Mouse (Mus musculus) brain, embryonic 14.5 days (tissue): ENCODE measurements around the gene 2310033P09Rik. TPM values are rescaled to one million over a fixed set of nuclear protein-coding genes. Genes with fewer than 3 reads are reported as not detected.
A peak's percentile ranks its signal among the peaks of the same experiment; 100 is the strongest.

Experiments used
- DNase-seq: peaks from one replicate; pipeline ENCODE4 v3.0.0-alpha.2; 2011; ENCODE audit warnings: low read depth
- CTCF ChIP-seq: fragments of 200-500 bp; IDR thresholded peaks from 2 replicates; pipeline ENCODE4 v1.5.1; 2012; ENCODE audit warnings: inconsistent platforms, mild to moderate bottlenecking, moderate library complexity, borderline replicate concordance; ENCODE audit not compliant: insufficient read depth, insufficient read length; ENCODE audit errors: extremely low read depth
- POLR2A ChIP-seq: fragments of 200-500 bp; IDR thresholded peaks from 2 replicates; pipeline ENCODE4 v1.6.1; 2012; ENCODE audit warnings: mild to moderate bottlenecking, inconsistent platforms, borderline replicate concordance; ENCODE audit not compliant: poor library complexity, insufficient read depth, insufficient read length, severe bottlenecking; ENCODE audit errors: extremely low read depth
- polyA plus RNA-seq: library from polyadenylated mRNA; depleted of rRNA; stranded (reverse); fragments of >200 nt; gene quantifications from 2 replicates; pipeline ENCODE4 v1.2.3, GENCODE M21; 2012

The 2310033P09Rik gene
- polyA plus RNA-seq, 1 experiment, result 32.4 TPM

DNA sequence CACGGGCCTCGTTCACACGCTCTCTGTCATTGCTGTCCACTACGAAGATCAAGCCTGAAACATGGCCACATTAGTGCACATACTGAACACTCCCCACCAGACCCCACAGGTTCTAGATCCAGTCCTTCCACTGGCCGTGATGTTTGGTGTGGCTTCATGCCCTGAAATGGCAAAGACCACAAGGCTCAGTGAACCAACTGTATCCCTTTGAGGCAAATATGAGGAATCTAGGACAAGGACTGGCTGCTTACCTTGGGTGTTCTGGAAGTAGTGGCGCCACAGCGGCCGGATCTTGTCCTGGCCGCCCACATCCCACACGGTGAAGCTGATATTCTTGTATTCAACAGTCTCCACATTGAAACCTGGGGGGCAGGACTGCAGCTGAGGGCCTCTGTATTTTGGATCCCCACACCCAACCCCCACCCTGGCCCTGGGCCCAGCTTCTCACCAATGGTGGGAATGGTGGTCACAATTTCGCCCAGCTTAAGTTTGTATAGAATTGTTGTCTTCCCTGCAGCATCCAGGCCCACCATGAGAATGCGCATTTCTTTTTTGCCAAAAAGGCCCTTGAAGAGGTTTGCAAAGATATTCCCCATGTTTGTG is 4.9 kb downstream of the 2310033P09Rik start:
- DNase-seq, result no peak
- TF ChIP-seq CTCF (no peak), POLR2A (no peak)

- peak; percentile 53 for DNase-seq
- TF ChIP-seq POLR2A, result no peak
- TF ChIP-seq CTCF, result no peak
These were observed 8.8 kb downstream of the 2310033P09Rik start for GRCm38 (mm10) chr11:59216955-59217354.

DNA sequence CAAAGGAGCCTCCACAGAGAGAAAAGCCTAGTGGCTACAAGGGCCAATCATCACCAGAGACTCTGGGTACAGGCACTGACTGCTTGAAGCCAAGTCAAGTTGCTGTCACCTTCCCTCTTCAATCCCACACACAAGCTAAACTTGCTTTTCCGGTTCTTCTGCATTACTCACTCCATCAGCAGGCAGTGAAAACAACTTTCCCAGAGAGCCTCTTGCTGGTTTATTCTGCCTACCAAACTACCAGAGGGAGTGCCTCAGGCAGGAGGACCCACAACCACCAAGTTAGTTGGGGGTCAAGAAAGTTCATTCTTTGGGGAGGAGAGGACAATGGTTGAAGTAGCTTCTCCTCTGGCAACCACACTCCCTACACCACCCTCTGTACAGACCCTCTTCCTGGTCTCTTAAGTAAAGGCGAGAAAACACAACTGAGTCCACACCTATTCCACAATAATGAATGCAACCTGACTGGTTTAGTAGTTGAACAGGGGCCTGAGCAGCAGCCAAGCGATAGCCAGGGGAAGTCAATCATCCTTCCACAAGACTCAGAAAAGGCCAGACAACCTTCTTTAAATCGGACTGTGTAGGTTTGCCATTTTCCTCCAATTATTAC is 10.4 kb downstream of the 2310033P09Rik start:
- no peak for DNase-seq
- no peak for TF ChIP-seq POLR2A
- no peak for TF ChIP-seq CTCF

- peak; percentile 44; the same call in 1 of the 2 replicates for TF ChIP-seq CTCF
- TF ChIP-seq POLR2A, result no peak
- no peak for DNase-seq
These were observed 10.9 kb downstream of the 2310033P09Rik start for GRCm38 (mm10) chr11:59219064-59219463.

DNA sequence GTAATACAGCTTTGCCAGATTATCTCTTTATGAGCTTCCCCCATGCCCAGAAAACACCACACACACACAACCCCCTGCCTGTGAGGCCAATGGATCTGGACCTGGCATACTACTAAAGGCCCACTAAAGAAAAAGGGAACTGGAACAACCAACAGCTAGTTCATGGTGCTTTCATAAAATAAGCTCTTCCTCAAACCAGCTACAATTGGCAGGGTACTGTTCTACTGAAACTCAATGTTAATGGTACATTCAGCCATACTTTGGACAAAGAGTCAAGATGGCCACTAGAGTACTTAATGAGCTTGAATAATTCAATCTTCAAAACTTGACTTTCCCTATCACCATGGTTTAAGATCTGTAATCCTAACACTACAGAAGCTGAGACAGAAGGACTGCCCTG is 13.5 kb downstream of the 2310033P09Rik start:
- no peak for DNase-seq
- TF ChIP-seq CTCF (no peak), POLR2A (no peak)

- TF ChIP-seq CTCF, result no peak
- TF ChIP-seq POLR2A, result no peak
- DNase-seq, result no peak
These were observed 14.2 kb downstream of the 2310033P09Rik start for GRCm38 (mm10) chr11:59222306-59222705.

- no peak for TF ChIP-seq CTCF
- TF ChIP-seq POLR2A, result no peak
- DNase-seq, result no peak
These were observed 15.9 kb downstream of the 2310033P09Rik start for GRCm38 (mm10) chr11:59224025-59224424.

DNA sequence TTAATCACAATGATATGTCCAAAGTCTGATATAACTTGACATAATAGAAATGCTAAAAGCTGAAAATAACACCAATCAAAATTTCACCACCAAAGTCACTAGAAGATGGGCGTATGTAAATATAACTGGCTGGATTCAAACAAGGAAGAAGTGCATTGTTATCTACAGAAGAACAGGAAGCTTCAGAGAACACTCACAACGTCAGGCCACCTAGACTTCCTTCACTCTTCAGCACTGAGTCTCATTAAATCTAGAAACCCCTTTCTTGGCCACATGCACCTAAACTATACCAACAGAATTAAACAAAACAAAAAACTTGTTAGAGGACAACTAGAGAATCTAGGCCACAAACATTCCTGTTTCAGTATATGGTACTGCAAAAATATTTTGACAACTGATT is 16.3 kb downstream of the 2310033P09Rik start:
- TF ChIP-seq POLR2A (no peak), CTCF (no peak)
- DNase-seq, result no peak

DNA sequence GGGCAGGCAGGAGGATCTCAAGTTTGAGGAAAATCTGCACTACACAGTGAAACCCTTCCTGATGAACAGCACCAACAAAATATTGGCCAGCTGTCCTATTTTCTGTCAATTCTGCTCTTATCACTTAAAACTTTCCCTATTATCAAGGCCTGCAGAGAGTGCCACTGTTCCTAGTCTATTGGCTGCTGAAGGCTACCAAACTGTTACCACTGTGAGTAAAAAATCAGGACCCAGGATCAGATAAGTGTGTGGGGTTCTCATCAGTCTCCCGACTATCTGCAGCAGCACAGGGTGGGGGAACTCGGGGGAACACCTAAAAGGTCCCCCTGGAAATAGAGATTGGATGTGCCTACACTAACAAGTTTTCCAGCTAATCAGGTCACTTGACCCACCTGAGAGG is 17.0 kb downstream of the 2310033P09Rik start:
- no peak for DNase-seq
- TF ChIP-seq CTCF, result no peak
- TF ChIP-seq POLR2A, result no peak

DNA sequence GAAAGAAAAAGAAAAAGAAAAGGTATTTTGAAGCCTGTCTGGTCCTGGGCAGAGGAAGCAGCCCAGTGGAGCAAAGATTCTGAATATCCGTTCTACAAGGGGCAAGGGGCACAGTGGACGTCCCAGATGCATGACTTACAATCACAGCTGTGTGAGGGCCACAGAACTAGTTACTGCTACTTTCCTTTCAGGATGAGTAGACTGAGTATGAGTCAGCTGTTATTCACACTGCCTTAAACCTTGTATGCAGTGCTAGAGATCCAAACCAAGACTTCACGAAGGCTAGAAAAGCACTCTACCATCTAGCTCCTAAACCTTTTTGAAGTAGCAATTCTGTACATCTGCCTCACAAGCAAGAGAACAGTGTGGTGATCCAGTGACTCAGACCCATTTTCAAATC is 18.1 kb downstream of the 2310033P09Rik start:
- no peak for DNase-seq
- TF ChIP-seq POLR2A (no peak), CTCF (no peak)

- DNase-seq, result no peak
- TF ChIP-seq CTCF, result no peak
- no peak for TF ChIP-seq POLR2A
These were observed 18.9 kb downstream of the 2310033P09Rik start for GRCm38 (mm10) chr11:59226787-59227603.
